ENCODE assay signal across 29 mouse cellular contexts in genomic region chr1:52260354-52261090, GRCm38 (mm10). TPM values are rescaled to one million over a fixed set of nuclear protein-coding genes. Genes with fewer than 3 reads are reported as not detected.
DNase-seq lines count a peak whose midpoint lies in the region; ATAC-seq lines count a peak whose summit lies in the region.
"Had no signal": no experiment of that assay in that cellular context is flagged by ENCODE, and none has a peak within 500 bp of the region (broad histone marks: within the 10 kb centered on the region; RNA-seq: fewer than 3 reads in every experiment).

No protein-coding gene starts in this region.

- no peaks in the 10 kb centered on the region for H3K4me1 ChIP-seq in forebrain, embryonic 13.5 days
- H3K4me1 ChIP-seq in forebrain, embryonic 10.5 days = no peaks in the 10 kb centered on the region
- no peaks in the 10 kb centered on the region; the same call in 1 of the 2 replicates for H3K4me1 ChIP-seq in forebrain, embryonic 16.5 days (replicated peaks; ENCODE audit: control insufficient read depth, insufficient read depth, low read length)
- no peaks in the 10 kb centered on the region for H3K4me1 ChIP-seq in liver, embryonic 12.5 days
- H3K4me1 ChIP-seq: megakaryocyte, embryonic 14.5 days; midbrain, embryonic 12.5 days; neural tube, embryonic 12.5 days had no signal

- DNase-seq in forebrain, embryonic 10.5 days (ENCODE audit: extremely low spot score, low spot score) = no peak
- DNase-seq in layer of hippocampus, adult 11-12 months (ENCODE audit: low spot score) = peak; percentile 37
- DNase-seq in layer of hippocampus, postnatal 10 days (ENCODE audit: low spot score in 2 of 2) = no peak
- DNase-seq in layer of hippocampus, postnatal 14 days (ENCODE audit: low spot score in 2 of 2) = peak; percentile 27 to 58
- no peak for DNase-seq in adrenal gland, postnatal 25 days
- DNase-seq: adrenal gland, adult 8-10 months; cerebellum, adult 8-10 months; cerebellum, postnatal 36 days; gastrocnemius, postnatal 10 days; heart, postnatal 14 days; kidney, adult 8-10 months; kidney, postnatal 4 days; lung, postnatal 36 days; right cerebral cortex, postnatal 14 days; thymus, adult 18-20 months; thymus, postnatal 25 days had no signal

- WGBS in forebrain, embryonic 13.5 days = 86% methylated on average over 4 of the region's 4 CpGs
- 96% methylated on average over 4 of the region's 4 CpGs for WGBS in forebrain, embryonic 10.5 days
- 81% methylated on average over 4 of the region's 4 CpGs for WGBS in forebrain, embryonic 16.5 days
- 75% methylated on average over 4 of the region's 4 CpGs for WGBS in liver, embryonic 12.5 days (ENCODE audit: insufficient replicate concordance)

- H3K4me2 ChIP-seq in forebrain, embryonic 13.5 days = no peak overlapping the region
- H3K4me2 ChIP-seq in forebrain, embryonic 16.5 days (ENCODE audit: low read length) = no peak overlapping the region
- no peak overlapping the region for H3K4me2 ChIP-seq in liver, embryonic 12.5 days
- H3K4me2 ChIP-seq: limb, embryonic 12.5 days; midbrain, embryonic 12.5 days; neural tube, embryonic 12.5 days had no signal

- H3K27ac ChIP-seq in forebrain, embryonic 13.5 days = no peak overlapping the region
- no peak overlapping the region for H3K27ac ChIP-seq in forebrain, embryonic 10.5 days
- H3K27ac ChIP-seq in forebrain, embryonic 16.5 days (ENCODE audit: low read length) = 0 out of 2 replicates have a peak overlapping the region, but pooled peaks have one; percentile 4
- no peak overlapping the region for H3K27ac ChIP-seq in liver, embryonic 12.5 days
- H3K27ac ChIP-seq: hindbrain, postnatal 0 days; kidney, postnatal 0 days; left cerebral cortex, adult 2 months; midbrain, embryonic 12.5 days; neural tube, embryonic 12.5 days had no signal

- no peaks in the 10 kb centered on the region for H3K9me3 ChIP-seq in forebrain, embryonic 13.5 days (replicated peaks)
- H3K9me3 ChIP-seq in forebrain, embryonic 10.5 days = no peaks in the 10 kb centered on the region
- H3K9me3 ChIP-seq in forebrain, embryonic 16.5 days (ENCODE audit: control insufficient read depth, low read length) = no peaks in the 10 kb centered on the region
- no peaks in the 10 kb centered on the region for H3K9me3 ChIP-seq in liver, embryonic 12.5 days (replicated peaks)
- H3K9me3 ChIP-seq: G1E; limb, embryonic 12.5 days; midbrain, embryonic 12.5 days; neural tube, embryonic 12.5 days had no signal

- no peaks in the 10 kb centered on the region for H3K36me3 ChIP-seq in forebrain, embryonic 13.5 days (ENCODE audit: poor library complexity, severe bottlenecking)
- H3K36me3 ChIP-seq in forebrain, embryonic 10.5 days (replicated peaks) = no peaks in the 10 kb centered on the region
- H3K36me3 ChIP-seq in forebrain, embryonic 16.5 days (ENCODE audit: control insufficient read depth, insufficient read depth) = no peaks in the 10 kb centered on the region
- no peaks in the 10 kb centered on the region for H3K36me3 ChIP-seq in liver, embryonic 12.5 days
- H3K36me3 ChIP-seq: G1E; limb, embryonic 12.5 days; midbrain, embryonic 12.5 days; neural tube, embryonic 12.5 days had no signal

- no peaks in the 10 kb centered on the region for H3K27me3 ChIP-seq in forebrain, embryonic 13.5 days
- H3K27me3 ChIP-seq in forebrain, embryonic 10.5 days (ENCODE audit: poor library complexity, severe bottlenecking) = no peaks in the 10 kb centered on the region
- no peaks in the 10 kb centered on the region for H3K27me3 ChIP-seq in forebrain, embryonic 16.5 days (replicated peaks; ENCODE audit: control insufficient read depth, insufficient read depth, low read length)
- H3K27me3 ChIP-seq in liver, embryonic 12.5 days (replicated peaks) = no peaks in the 10 kb centered on the region
- H3K27me3 ChIP-seq: limb, embryonic 12.5 days; midbrain, embryonic 12.5 days; neural tube, embryonic 12.5 days had no signal

- ATAC-seq in forebrain, embryonic 13.5 days = peak; percentile 80
- peak; percentile 80 for ATAC-seq in forebrain, embryonic 16.5 days
- no peak for ATAC-seq in liver, embryonic 12.5 days
- ATAC-seq: hindbrain, postnatal 0 days; intestine, embryonic 16.5 days had no signal

- H3K9ac ChIP-seq in forebrain, embryonic 13.5 days = no peak overlapping the region
- no peak overlapping the region for H3K9ac ChIP-seq in forebrain, embryonic 16.5 days (replicated peaks; ENCODE audit: low read depth, low read length)
- H3K9ac ChIP-seq in liver, embryonic 12.5 days = no peak overlapping the region
- H3K9ac ChIP-seq: limb, embryonic 12.5 days; midbrain, embryonic 12.5 days; neural tube, embryonic 12.5 days had no signal

- no peak overlapping the region for H3K4me3 ChIP-seq in forebrain, embryonic 13.5 days
- H3K4me3 ChIP-seq in forebrain, embryonic 10.5 days = no peak overlapping the region
- H3K4me3 ChIP-seq in forebrain, embryonic 16.5 days (replicated peaks; ENCODE audit: low read length) = no peak overlapping the region
- H3K4me3 ChIP-seq in liver, embryonic 12.5 days = no peak overlapping the region
- H3K4me3 ChIP-seq: left cerebral cortex, adult 2 months; limb, embryonic 12.5 days; megakaryocyte, embryonic 14.5 days; midbrain, embryonic 12.5 days; myocyte; neural tube, embryonic 12.5 days had no signal

RNA-seq across cellular contexts. Expression of gene Gls, which starts 27.5 kb away (rescaled TPM):
- polyA plus RNA-seq in forebrain, embryonic 13.5 days (2015; fragmentation: Nextera tagmentation; extraction: Ambion mirVana) = 23.6 and 23.7 TPM in 2 replicates
- polyA plus RNA-seq in forebrain, embryonic 10.5 days (2016; fragmentation: Nextera tagmentation; extraction: Ambion mirVana) = 14.6 and 16.0 TPM in 2 replicates
- 100 to 1,000 TPM; 291 to 354 TPM for total RNA-seq in layer of hippocampus, postnatal 10 days (2021)
- polyA plus RNA-seq in forebrain, embryonic 16.5 days (2015; fragmentation: Nextera tagmentation; extraction: Ambion mirVana) = 34.8 and 36.0 TPM in 2 replicates
- total RNA-seq in layer of hippocampus, postnatal 14 days (2021) = 100 to 1,000 TPM; 353 to 381 TPM
- 16.3 and 19.0 TPM in 2 replicates for polyA plus RNA-seq in liver, embryonic 12.5 days (2016; fragmentation: Nextera tagmentation; extraction: Ambion mirVana)
- 89.1 and 104 TPM in 2 replicates for total RNA-seq in adrenal gland, postnatal 25 days (2021)

Comparison
In these comparisons a context has a peak if more than half of its experiments do, and no peak if none do; other contexts are left out.
1. DNase-seq: peak in layer of hippocampus, adult 11-12 months (single experiment) and layer of hippocampus, postnatal 14 days (2 of 2); none in forebrain, embryonic 10.5 days (single experiment), layer of hippocampus, postnatal 10 days (0 of 2) and adrenal gland, postnatal 25 days (single experiment).